Mouse (Mus musculus): Measurements from ENCODE around the gene Hectd4.
"Not testable (repeated sequence)": the region's sequence is repeated elsewhere in the genome, so short reads cannot be mapped to it uniquely, and the experiment has no call there.

Hectd4 gene

GRCm38 (mm10) chr5:121284816-121285215, 64.8 kb downstream of the Hectd4 start:
- no peak for DNase-seq (ENCODE audit: low spot score in 2 of 2)

- no peak for DNase-seq (ENCODE audit: low spot score in 2 of 2)
Measured at GRCm38 (mm10) chr5:121287213-121287612, 67.2 kb downstream of the Hectd4 start.

- DNase-seq (ENCODE audit: low spot score in 2 of 2), result no peak
Measured at GRCm38 (mm10) chr5:121290289-121290688, 70.3 kb downstream of the Hectd4 start.

GRCm38 (mm10) chr5:121292309-121293165, 72.5 kb downstream of the Hectd4 start:
- DNase-seq (ENCODE audit: low spot score in 2 of 2), result no peak

- no peak for DNase-seq (ENCODE audit: low spot score in 2 of 2)
Measured at GRCm38 (mm10) chr5:121305009-121305408, 85.0 kb downstream of the Hectd4 start.

GRCm38 (mm10) chr5:121307620-121308019, 87.6 kb downstream of the Hectd4 start:
- no peak for DNase-seq (ENCODE audit: low spot score in 2 of 2)

- no peak for DNase-seq (ENCODE audit: low spot score in 2 of 2)
Measured at GRCm38 (mm10) chr5:121311576-121311975, 91.6 kb downstream of the Hectd4 start.

GRCm38 (mm10) chr5:121313764-121314474, 93.9 kb downstream of the Hectd4 start:
- peak; percentile 38 to 44 for DNase-seq (ENCODE audit: low spot score in 2 of 2)

- DNase-seq (ENCODE audit: low spot score in 2 of 2), result no peak
Measured at GRCm38 (mm10) chr5:121326079-121326805, 106.2 kb downstream of the Hectd4 start.

GRCm38 (mm10) chr5:121329333-121330058, 109.5 kb downstream of the Hectd4 start:
- DNase-seq (ENCODE audit: low spot score in 2 of 2), result no peak

GRCm38 (mm10) chr5:121330154-121330816, 110.3 kb downstream of the Hectd4 start:
- not testable (repeated sequence) for DNase-seq (ENCODE audit: low spot score in 2 of 2)

- DNase-seq (ENCODE audit: low spot score in 2 of 2), result no peak
Measured at GRCm38 (mm10) chr5:121331731-121332130, 111.7 kb downstream of the Hectd4 start.

- DNase-seq (ENCODE audit: low spot score in 2 of 2), result no peak
Measured at GRCm38 (mm10) chr5:121333976-121334375, 114.0 kb downstream of the Hectd4 start.

- no peak for DNase-seq (ENCODE audit: low spot score in 2 of 2)
Measured at GRCm38 (mm10) chr5:121334454-121334853, 114.4 kb downstream of the Hectd4 start.

- DNase-seq (ENCODE audit: low spot score in 2 of 2), result no peak
Measured at GRCm38 (mm10) chr5:121335426-121335825, 115.4 kb downstream of the Hectd4 start.

- no peak for DNase-seq (ENCODE audit: low spot score in 2 of 2)
Measured at GRCm38 (mm10) chr5:121336009-121336408, 116.0 kb downstream of the Hectd4 start.

- no peak for DNase-seq (ENCODE audit: low spot score in 2 of 2)
Measured at GRCm38 (mm10) chr5:121336776-121337175, 116.8 kb downstream of the Hectd4 start.

GRCm38 (mm10) chr5:121339507-121340230, 119.7 kb downstream of the Hectd4 start:
- DNase-seq (ENCODE audit: low spot score in 2 of 2), result no peak

- no peak for DNase-seq (ENCODE audit: low spot score in 2 of 2)
Measured at GRCm38 (mm10) chr5:121340965-121341473, 121.0 kb downstream of the Hectd4 start.

GRCm38 (mm10) chr5:121342490-121342889, 122.5 kb downstream of the Hectd4 start:
- no peak for DNase-seq (ENCODE audit: low spot score in 2 of 2)
